Mouse (Mus musculus): ENCODE measurements at regions not wholly inside any gene's neighbourhood (a gene's known extent, or its start where the extent isn't known, plus 50 kb on each side); places are given as distances from the start of the nearest gene placed in this dataset.

- 13% methylated on average over 19 of the region's 19 CpGs for WGBS (ENCODE audit: insufficient replicate concordance)
- Histone ChIP-seq H3K4me3 (ENCODE audit: low read depth, low read length) (no peak overlapping the region), H3K9me3 (replicated peaks; ENCODE audit: control insufficient read depth, low read length) (no peaks in the 10 kb centered on the region), H3K4me1 (ENCODE audit: control insufficient read depth, insufficient read depth, low read length) (0 out of 2 replicates have a peak, but pooled peaks cover 4% of the 10 kb centered on the region), H3K27me3 (ENCODE audit: control insufficient read depth, insufficient read depth, low read length) (no peaks in the 10 kb centered on the region), H3K27ac (ENCODE audit: low read depth, low read length) (no peak overlapping the region), H3K36me3 (ENCODE audit: control insufficient read depth, insufficient read depth, low read length) (no peaks in the 10 kb centered on the region), H3K9ac (ENCODE audit: low read depth, low read length) (no peak overlapping the region), H3K4me2 (peak overlapping the region; percentile 47)
- ATAC-seq (replicated peaks; ENCODE audit: insufficient number of reproducible peaks, low FRiP score, low TSS enrichment): no peak; the same call in 1 of the 2 replicates
These were observed 218.3 kb downstream of the Myo1b start for GRCm38 (mm10) chr1:51697265-51698192.

- Histone ChIP-seq H3K27ac (ENCODE audit: low read depth, low read length) (no peak overlapping the region), H3K4me3 (ENCODE audit: low read depth, low read length) (no peak overlapping the region)
- no peak for ATAC-seq (replicated peaks; ENCODE audit: insufficient number of reproducible peaks, low FRiP score, low TSS enrichment)
These were observed 218.2 kb upstream of the Nabp1 start for GRCm38 (mm10) chr1:51696471-51696870.

DNA sequence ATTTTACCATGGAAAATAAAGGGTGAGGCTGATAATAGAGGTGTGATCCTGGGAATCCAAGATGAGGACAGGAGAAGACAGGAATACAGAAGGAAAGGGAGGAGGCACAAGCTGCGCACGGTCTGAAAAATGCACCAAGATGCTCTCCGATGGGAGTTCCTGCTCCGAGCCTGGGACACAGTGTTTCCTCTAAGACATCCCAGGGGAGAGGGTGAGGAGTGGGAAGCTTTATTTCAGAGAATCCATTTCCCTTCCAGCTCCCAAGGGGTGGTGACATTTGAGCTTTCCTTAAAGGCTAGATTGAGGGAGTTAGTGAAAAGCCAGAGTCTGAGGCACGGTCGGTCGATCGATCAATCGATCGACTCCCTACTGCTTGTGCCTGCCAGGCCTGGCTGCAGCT is 212.7 kb upstream of the Nabp1 start:
- H3K27ac ChIP-seq (ENCODE audit: low read depth, low read length): no peak overlapping the region
- no peaks in the 10 kb centered on the region for H3K9me3 ChIP-seq (replicated peaks; ENCODE audit: control insufficient read depth, low read length)
- ATAC-seq (replicated peaks; ENCODE audit: insufficient number of reproducible peaks, low FRiP score, low TSS enrichment): no peak
- H3K36me3 ChIP-seq (ENCODE audit: control insufficient read depth, insufficient read depth, low read length): no peaks in the 10 kb centered on the region
- WGBS (ENCODE audit: insufficient replicate concordance): 92% methylated on average over 10 of the region's 10 CpGs
- no peaks in the 10 kb centered on the region for H3K4me1 ChIP-seq (ENCODE audit: control insufficient read depth, insufficient read depth, low read length)
- no peak overlapping the region for H3K4me2 ChIP-seq
- H3K9ac ChIP-seq (ENCODE audit: low read depth, low read length): no peak overlapping the region
- H3K4me3 ChIP-seq (ENCODE audit: low read depth, low read length): no peak overlapping the region
- H3K27me3 ChIP-seq (ENCODE audit: control insufficient read depth, insufficient read depth, low read length): no peaks in the 10 kb centered on the region

More at GRCm38 (mm10) chr1:51696471-51696870, 218.2 kb upstream of the Nabp1 start:
- no peak overlapping the region for H3K9ac ChIP-seq (ENCODE audit: low read depth, low read length)
- no peaks in the 10 kb centered on the region for H3K9me3 ChIP-seq (replicated peaks; ENCODE audit: control insufficient read depth, low read length)
- 62% methylated on average over 2 of the region's 2 CpGs for WGBS (ENCODE audit: insufficient replicate concordance)
- H3K36me3 ChIP-seq (ENCODE audit: control insufficient read depth, insufficient read depth, low read length): no peaks in the 10 kb centered on the region
- no peaks in the 10 kb centered on the region for H3K27me3 ChIP-seq (ENCODE audit: control insufficient read depth, insufficient read depth, low read length)
- H3K4me2 ChIP-seq: no peak overlapping the region
- H3K4me1 ChIP-seq (ENCODE audit: control insufficient read depth, insufficient read depth, low read length): 0 out of 2 replicates have a peak, but pooled peaks cover 4% of the 10 kb centered on the region

GRCm38 (mm10) chr1:51689461-51690223 is 211.4 kb upstream of the Nabp1 start:
- Histone ChIP-seq H3K36me3 (ENCODE audit: control insufficient read depth, insufficient read depth, low read length) (no peaks in the 10 kb centered on the region), H3K9ac (ENCODE audit: low read depth, low read length) (no peak overlapping the region), H3K4me2 (no peak overlapping the region), H3K9me3 (replicated peaks; ENCODE audit: control insufficient read depth, low read length) (no peaks in the 10 kb centered on the region), H3K27ac (ENCODE audit: low read depth, low read length) (no peak overlapping the region), H3K4me3 (ENCODE audit: low read depth, low read length) (no peak overlapping the region), H3K4me1 (ENCODE audit: control insufficient read depth, insufficient read depth, low read length) (no peaks in the 10 kb centered on the region), H3K27me3 (ENCODE audit: control insufficient read depth, insufficient read depth, low read length) (no peaks in the 10 kb centered on the region)
- WGBS (ENCODE audit: insufficient replicate concordance): 50% methylated on average over 9 of the region's 9 CpGs
- ATAC-seq (replicated peaks; ENCODE audit: insufficient number of reproducible peaks, low FRiP score, low TSS enrichment): no peak

GRCm38 (mm10) chr1:51688946-51689345 is 210.7 kb upstream of the Nabp1 start:
- H3K27me3 ChIP-seq (ENCODE audit: control insufficient read depth, insufficient read depth, low read length): no peaks in the 10 kb centered on the region
- no peak overlapping the region for H3K4me2 ChIP-seq
- no peak overlapping the region for H3K27ac ChIP-seq (ENCODE audit: low read depth, low read length)
- H3K4me3 ChIP-seq (ENCODE audit: low read depth, low read length): no peak overlapping the region
- H3K9ac ChIP-seq (ENCODE audit: low read depth, low read length): no peak overlapping the region
- no peaks in the 10 kb centered on the region for H3K4me1 ChIP-seq (ENCODE audit: control insufficient read depth, insufficient read depth, low read length)
- no peak for ATAC-seq (replicated peaks; ENCODE audit: insufficient number of reproducible peaks, low FRiP score, low TSS enrichment)
- H3K9me3 ChIP-seq (replicated peaks; ENCODE audit: control insufficient read depth, low read length): no peaks in the 10 kb centered on the region
- H3K36me3 ChIP-seq (ENCODE audit: control insufficient read depth, insufficient read depth, low read length): no peaks in the 10 kb centered on the region
- 73% methylated on average over 5 of the region's 5 CpGs for WGBS (ENCODE audit: insufficient replicate concordance)

- Histone ChIP-seq H3K27ac (ENCODE audit: low read depth, low read length) (no peak overlapping the region), H3K4me3 (ENCODE audit: low read depth, low read length) (no peak overlapping the region), H3K4me1 (ENCODE audit: control insufficient read depth, insufficient read depth, low read length) (no peaks in the 10 kb centered on the region), H3K27me3 (ENCODE audit: control insufficient read depth, insufficient read depth, low read length) (no peaks in the 10 kb centered on the region), H3K9me3 (replicated peaks; ENCODE audit: control insufficient read depth, low read length) (no peaks in the 10 kb centered on the region), H3K36me3 (ENCODE audit: control insufficient read depth, insufficient read depth, low read length) (no peaks in the 10 kb centered on the region), H3K9ac (ENCODE audit: low read depth, low read length) (no peak overlapping the region), H3K4me2 (no peak overlapping the region)
- no peak for ATAC-seq (replicated peaks; ENCODE audit: insufficient number of reproducible peaks, low FRiP score, low TSS enrichment)
- 58% methylated on average over 1 of the region's 1 CpGs for WGBS (ENCODE audit: insufficient replicate concordance)
These were observed 210.0 kb upstream of the Nabp1 start for GRCm38 (mm10) chr1:51688224-51688545.

DNA sequence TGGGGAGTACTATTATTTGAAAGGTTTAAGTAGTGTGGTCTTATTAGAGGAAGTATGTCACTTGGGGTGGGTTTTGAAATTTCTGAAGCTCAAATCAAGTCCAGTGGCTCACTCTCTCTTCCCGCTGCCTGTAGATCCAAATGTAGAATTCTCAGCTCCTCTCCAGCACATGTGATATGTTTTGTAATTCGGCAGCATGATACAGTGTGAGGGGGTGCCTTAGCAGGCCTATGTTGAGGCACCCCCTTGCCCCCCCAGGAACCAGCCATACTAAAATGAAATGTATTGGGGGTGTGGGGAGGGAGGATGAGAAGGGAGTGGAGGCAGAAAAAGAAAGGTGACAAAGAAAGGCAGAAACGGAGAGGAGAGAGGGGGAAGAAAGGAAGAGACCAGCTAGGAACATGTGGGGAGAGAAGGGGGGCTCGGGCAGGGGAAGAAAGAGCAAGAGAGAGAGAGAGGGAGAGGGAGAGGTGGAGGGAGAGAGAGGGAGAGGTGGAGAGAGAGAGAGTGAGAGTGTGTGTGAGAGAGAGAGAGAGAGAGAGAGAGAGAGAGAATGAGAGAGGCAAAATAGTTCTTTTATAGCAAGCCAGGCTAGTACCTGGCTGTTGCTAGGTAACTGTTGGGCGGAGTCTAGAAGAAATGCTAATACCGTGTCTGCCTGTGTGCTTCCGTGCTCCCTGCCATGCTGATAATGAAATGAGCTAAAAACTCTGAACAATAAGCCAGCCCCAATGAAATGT is 209.4 kb upstream of the Nabp1 start:
- Histone ChIP-seq H3K27ac (ENCODE audit: low read depth, low read length) (no peak overlapping the region), H3K27me3 (ENCODE audit: control insufficient read depth, insufficient read depth, low read length) (no peaks in the 10 kb centered on the region), H3K9me3 (replicated peaks; ENCODE audit: control insufficient read depth, low read length) (no peaks in the 10 kb centered on the region), H3K36me3 (ENCODE audit: control insufficient read depth, insufficient read depth, low read length) (no peaks in the 10 kb centered on the region), H3K4me1 (ENCODE audit: control insufficient read depth, insufficient read depth, low read length) (no peaks in the 10 kb centered on the region), H3K4me2 (no peak overlapping the region), H3K4me3 (ENCODE audit: low read depth, low read length) (no peak overlapping the region), H3K9ac (ENCODE audit: low read depth, low read length) (no peak overlapping the region)
- 44% methylated on average over 7 of the region's 7 CpGs for WGBS (ENCODE audit: insufficient replicate concordance)
- ATAC-seq (replicated peaks; ENCODE audit: insufficient number of reproducible peaks, low FRiP score, low TSS enrichment): no peak

DNA sequence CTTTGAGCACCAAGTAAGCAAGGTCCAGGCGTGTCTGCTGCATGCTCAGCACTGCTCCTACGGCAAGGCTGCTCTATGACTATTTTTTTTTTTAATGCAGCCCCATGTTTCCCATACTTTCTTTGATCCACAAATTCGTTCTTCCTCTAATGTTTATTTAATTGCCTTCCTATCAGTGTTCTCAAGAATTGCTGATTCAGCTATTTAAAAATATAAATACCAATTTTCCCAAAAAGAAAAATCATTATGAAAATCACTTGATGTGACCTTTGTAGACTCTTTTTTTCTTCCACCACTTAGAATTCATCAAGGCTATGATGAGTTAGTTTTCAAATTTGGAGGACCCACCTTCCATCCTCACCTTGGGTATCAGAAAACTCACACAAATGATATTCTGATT is 208.5 kb upstream of the Nabp1 start:
- Histone ChIP-seq H3K4me2 (no peak overlapping the region), H3K36me3 (ENCODE audit: control insufficient read depth, insufficient read depth, low read length) (no peaks in the 10 kb centered on the region), H3K9me3 (replicated peaks; ENCODE audit: control insufficient read depth, low read length) (0 out of 2 replicates have a peak, but pooled peaks cover 2% of the 10 kb centered on the region), H3K27me3 (ENCODE audit: control insufficient read depth, insufficient read depth, low read length) (no peaks in the 10 kb centered on the region), H3K4me1 (ENCODE audit: control insufficient read depth, insufficient read depth, low read length) (no peaks in the 10 kb centered on the region), H3K27ac (ENCODE audit: low read depth, low read length) (no peak overlapping the region), H3K4me3 (ENCODE audit: low read depth, low read length) (no peak overlapping the region), H3K9ac (ENCODE audit: low read depth, low read length) (no peak overlapping the region)
- ATAC-seq (replicated peaks; ENCODE audit: insufficient number of reproducible peaks, low FRiP score, low TSS enrichment): no peak
- WGBS (ENCODE audit: insufficient replicate concordance): 67% methylated on average over 3 of the region's 3 CpGs

Data from heart, embryonic 11.5 days (tissue).